Mouse (Mus musculus): ENCODE measurements at regions not wholly inside any gene's neighbourhood (a gene's known extent, or its start where the extent isn't known, plus 50 kb on each side); places are given as distances from the start of the nearest gene placed in this dataset.
"Not testable (repeated sequence)": the region's sequence is repeated elsewhere in the genome, so short reads cannot be mapped to it uniquely, and the experiment has no call there.

GRCm38 (mm10) chr3:112261334-112262101, 997.1 kb downstream of the Amy2a5 start:
- Histone ChIP-seq H3K27ac (replicated peaks; ENCODE audit: insufficient read depth, low read depth, low read length) (no peak overlapping the region), H3K36me3 (ENCODE audit: control insufficient read depth, insufficient read depth, low read length) (no peaks in the 10 kb centered on the region), H3K4me3 (ENCODE audit: insufficient read depth, low read depth, low read length) (no peak overlapping the region), H3K79me2 (ENCODE audit: control insufficient read depth, insufficient read depth, low read length) (no peaks in the 10 kb centered on the region), H3K27me3 (ENCODE audit: control insufficient read depth, insufficient read depth, low read length) (no peaks in the 10 kb centered on the region), H3K4me1 (ENCODE audit: control insufficient read depth, insufficient read depth, low read length) (no peaks in the 10 kb centered on the region), H3K9ac (ENCODE audit: low read depth, low read length) (no peak overlapping the region)
- 71% methylated on average over 1 of the region's 1 CpGs for WGBS
- no peak for DNase-seq (ENCODE audit: extremely low read depth, low read depth, low spot score)
- no peak for TF ChIP-seq POLR2A (IDR thresholded peaks at IDR 0.05; ENCODE audit: extremely low read depth, insufficient read depth, low read length)
- TF ChIP-seq CTCF (IDR thresholded peaks at IDR 0.05; ENCODE audit: low read depth, low read length): no peak

GRCm38 (mm10) chr3:112242986-112243385, 1015.7 kb downstream of the Amy2a5 start:
- 88% methylated on average over 2 of the region's 2 CpGs for WGBS
- not testable (repeated sequence) for H3K79me2 ChIP-seq (ENCODE audit: control insufficient read depth, insufficient read depth, low read length); H3K27ac ChIP-seq (replicated peaks; ENCODE audit: insufficient read depth, low read depth, low read length); H3K27me3 ChIP-seq (ENCODE audit: control insufficient read depth, insufficient read depth, low read length); H3K4me1 ChIP-seq (ENCODE audit: control insufficient read depth, insufficient read depth, low read length); H3K9ac ChIP-seq (ENCODE audit: low read depth, low read length); DNase-seq (ENCODE audit: extremely low read depth, low read depth, low spot score); H3K36me3 ChIP-seq (ENCODE audit: control insufficient read depth, insufficient read depth, low read length); H3K4me3 ChIP-seq (ENCODE audit: insufficient read depth, low read depth, low read length)

- no peak for TF ChIP-seq CTCF (IDR thresholded peaks at IDR 0.05; ENCODE audit: low read depth, low read length)
- no peak for TF ChIP-seq POLR2A (IDR thresholded peaks at IDR 0.05; ENCODE audit: extremely low read depth, insufficient read depth, low read length)
- Histone ChIP-seq H3K9ac (ENCODE audit: low read depth, low read length) (no peak overlapping the region), H3K36me3 (ENCODE audit: control insufficient read depth, insufficient read depth, low read length) (no peaks in the 10 kb centered on the region), H3K4me1 (ENCODE audit: control insufficient read depth, insufficient read depth, low read length) (no peaks in the 10 kb centered on the region), H3K27me3 (ENCODE audit: control insufficient read depth, insufficient read depth, low read length) (no peaks in the 10 kb centered on the region), H3K4me3 (ENCODE audit: insufficient read depth, low read depth, low read length) (no peak overlapping the region), H3K79me2 (ENCODE audit: control insufficient read depth, insufficient read depth, low read length) (no peaks in the 10 kb centered on the region), H3K27ac (replicated peaks; ENCODE audit: insufficient read depth, low read depth, low read length) (no peak overlapping the region)
- DNase-seq (ENCODE audit: extremely low read depth, low read depth, low spot score): no peak
- WGBS: 7% methylated on average over 1 of the region's 1 CpGs
These were observed 1019.0 kb downstream of the Amy2a5 start for GRCm38 (mm10) chr3:112239626-112240120.
